Mouse (Mus musculus) spleen, postnatal 4 days (tissue): ENCODE measurements around the gene Fcgr3.
"Not testable (repeated sequence)": the region's sequence is repeated elsewhere in the genome, so short reads cannot be mapped to it uniquely, and the experiment has no call there.

Experiments
- DNase-seq, 2 experiments: peaks; one replicate each; pipeline ENCODE4 v3.0.0; 2022; ENCODE audit warnings: low spot score in 2 of 2

The Fcgr3 gene

GRCm38 (mm10) chr1:171085718-171086117 is 21.0 kb upstream of the Fcgr3 start:
- no peak for DNase-seq

GRCm38 (mm10) chr1:171081512-171082231 is 16.9 kb upstream of the Fcgr3 start:
- DNase-seq = not testable (repeated sequence)

GRCm38 (mm10) chr1:171079825-171080224 is 15.1 kb upstream of the Fcgr3 start:
- DNase-seq = not testable (repeated sequence)

GRCm38 (mm10) chr1:171079345-171079744 is 14.6 kb upstream of the Fcgr3 start:
- not testable (repeated sequence) for DNase-seq

GRCm38 (mm10) chr1:171078419-171078818 is 13.7 kb upstream of the Fcgr3 start:
- not testable (repeated sequence) for DNase-seq

- DNase-seq = peak; percentile 31 to 77
These were observed 13.2 kb upstream of the Fcgr3 start for GRCm38 (mm10) chr1:171077955-171078354.

GRCm38 (mm10) chr1:171077192-171077591 is 12.5 kb upstream of the Fcgr3 start:
- DNase-seq = not testable (repeated sequence)

- DNase-seq = not testable (repeated sequence)
These were observed 11.4 kb upstream of the Fcgr3 start for GRCm38 (mm10) chr1:171076176-171076575.

- DNase-seq = peak in 1 of 2 experiments; percentile 77
These were observed 9.5 kb upstream of the Fcgr3 start for GRCm38 (mm10) chr1:171074283-171074682.

GRCm38 (mm10) chr1:171072217-171072616 is 7.5 kb upstream of the Fcgr3 start:
- not testable (repeated sequence) for DNase-seq

- DNase-seq = not testable (repeated sequence)
These were observed 7.0 kb upstream of the Fcgr3 start for GRCm38 (mm10) chr1:171071726-171072125.

- DNase-seq = not testable (repeated sequence)
These were observed 6.1 kb upstream of the Fcgr3 start for GRCm38 (mm10) chr1:171070879-171071278.

- DNase-seq = peak in 1 of 2 experiments; percentile 78
These were observed 4.8 kb upstream of the Fcgr3 start for GRCm38 (mm10) chr1:171069508-171069907.

- not testable (repeated sequence) for DNase-seq
These were observed 3.2 kb upstream of the Fcgr3 start for GRCm38 (mm10) chr1:171067928-171068327.

GRCm38 (mm10) chr1:171066583-171066982 is 1.8 kb upstream of the Fcgr3 start:
- DNase-seq = not testable (repeated sequence)

- peak; percentile 63 to 87 for DNase-seq
These were observed 1.0 kb upstream of the Fcgr3 start for GRCm38 (mm10) chr1:171065768-171066167.

- DNase-seq = peak; percentile 83 to 92
These were observed 480 bp upstream of the Fcgr3 start for GRCm38 (mm10) chr1:171065243-171065587.

GRCm38 (mm10) chr1:171063569-171064490 is 905 bp downstream of the Fcgr3 start:
- peak; percentile 60 to 89 for DNase-seq

GRCm38 (mm10) chr1:171061566-171061965 is 3.2 kb downstream of the Fcgr3 start:
- DNase-seq = no peak

GRCm38 (mm10) chr1:171060392-171060791 is 4.3 kb downstream of the Fcgr3 start:
- no peak for DNase-seq

- DNase-seq = no peak
These were observed 5.5 kb downstream of the Fcgr3 start for GRCm38 (mm10) chr1:171059203-171059602.

- DNase-seq = no peak
These were observed 7.5 kb downstream of the Fcgr3 start for GRCm38 (mm10) chr1:171057253-171057652.

- no peak for DNase-seq
These were observed 11.4 kb downstream of the Fcgr3 start for GRCm38 (mm10) chr1:171053305-171053704.
